Mouse (Mus musculus): Measurements from ENCODE around the gene Ndufa1. TPM values are rescaled to one million over a fixed set of nuclear protein-coding genes. Genes with fewer than 3 reads are reported as not detected.
"Not testable (repeated sequence)": the region's sequence is repeated elsewhere in the genome, so short reads cannot be mapped to it uniquely, and the experiment has no call there.

Ndufa1 gene
- polyA plus RNA-seq (2014; fragmentation: Nextera tagmentation; extraction: Ambion mirVana), result 321 and 361 TPM in 2 replicates

DNA sequence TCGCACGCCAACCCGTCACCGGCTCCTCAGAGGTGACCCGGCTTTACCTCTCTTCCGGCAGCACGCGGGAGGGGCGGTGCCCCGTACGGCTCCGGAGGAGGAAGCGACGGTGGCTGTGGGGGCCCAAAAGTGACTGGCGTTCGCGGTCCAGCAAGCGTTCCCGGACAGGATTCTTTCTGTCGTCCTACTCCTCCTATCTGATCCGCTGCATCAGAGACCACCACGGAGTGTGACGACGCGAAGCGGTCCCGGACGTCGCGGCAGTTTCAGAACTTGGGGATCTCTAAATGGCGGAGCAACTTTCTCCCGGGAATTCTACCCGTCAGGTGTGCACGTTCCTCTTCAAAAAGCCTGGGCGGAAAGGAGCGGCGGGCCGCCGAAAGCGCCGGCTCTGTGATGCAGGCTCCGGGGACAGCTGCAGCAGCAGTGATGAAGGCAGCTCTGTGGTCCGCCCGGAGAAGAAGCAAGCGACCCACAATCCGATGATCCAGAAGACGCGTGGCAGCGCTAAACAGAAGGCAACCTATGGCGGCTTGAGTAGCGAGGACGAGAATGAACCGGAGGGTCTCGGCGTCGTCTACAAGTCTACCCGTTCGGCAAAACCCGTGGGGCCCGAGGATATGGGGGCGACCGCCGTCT, at the start of gene Ndufa1, which contains the start of gene Rnf113a1:
Gene Ndufa1, minus strand, starts transcription at position 59 of the 639 bp plus-strand sequence.
Gene Rnf113a1, plus strand, starts transcription at position 141 of the 639 bp plus-strand sequence.
- WGBS, result 11% methylated on average over 63 of the region's 63 CpGs
- DNase-seq (ENCODE audit: low spot score) (peak; percentile 77), ATAC-seq (replicated peaks; ENCODE audit: low FRiP score) (peak; percentile 85)
- Histone ChIP-seq H3K4me2 (peak within 1 kb of the TSS; percentile 76), H3K27ac (ENCODE audit: low read depth, low read length) (no peak within 1 kb of the TSS), H3K4me1 (replicated peaks; ENCODE audit: control insufficient read depth, insufficient read depth, low read length) (no peaks in the 10 kb centered on the region), H3K27me3 (replicated peaks; ENCODE audit: control insufficient read depth, insufficient read depth, low read length) (no peaks in the 10 kb centered on the region), H3K36me3 (ENCODE audit: control insufficient read depth, insufficient read depth, low read length) (no peaks in the 10 kb centered on the region), H3K4me3 (ENCODE audit: low read depth, low read length) (peak within 1 kb of the TSS; percentile 65), H3K9ac (ENCODE audit: low read depth, low read length) (peak within 1 kb of the TSS; percentile 66), H3K9me3 (ENCODE audit: control insufficient read depth, low read length) (no peaks in the 10 kb centered on the region)

- not testable (repeated sequence) for H3K27me3 ChIP-seq (replicated peaks; ENCODE audit: control insufficient read depth, insufficient read depth, low read length); H3K27ac ChIP-seq (ENCODE audit: low read depth, low read length); H3K4me2 ChIP-seq; ATAC-seq (replicated peaks; ENCODE audit: low FRiP score); H3K9me3 ChIP-seq (ENCODE audit: control insufficient read depth, low read length); H3K36me3 ChIP-seq (ENCODE audit: control insufficient read depth, insufficient read depth, low read length); H3K4me1 ChIP-seq (replicated peaks; ENCODE audit: control insufficient read depth, insufficient read depth, low read length); H3K4me3 ChIP-seq (ENCODE audit: low read depth, low read length); DNase-seq (ENCODE audit: low spot score); H3K9ac ChIP-seq (ENCODE audit: low read depth, low read length)
- WGBS, result 40% methylated on average over 1 of the region's 1 CpGs
Observed at GRCm38 (mm10) chrX:37222158-37222557, 31.2 kb upstream of the Ndufa1 start, which contains the start of gene Rhox1. Rhox1 (minus strand) TSS chrX:37222258.

DNA sequence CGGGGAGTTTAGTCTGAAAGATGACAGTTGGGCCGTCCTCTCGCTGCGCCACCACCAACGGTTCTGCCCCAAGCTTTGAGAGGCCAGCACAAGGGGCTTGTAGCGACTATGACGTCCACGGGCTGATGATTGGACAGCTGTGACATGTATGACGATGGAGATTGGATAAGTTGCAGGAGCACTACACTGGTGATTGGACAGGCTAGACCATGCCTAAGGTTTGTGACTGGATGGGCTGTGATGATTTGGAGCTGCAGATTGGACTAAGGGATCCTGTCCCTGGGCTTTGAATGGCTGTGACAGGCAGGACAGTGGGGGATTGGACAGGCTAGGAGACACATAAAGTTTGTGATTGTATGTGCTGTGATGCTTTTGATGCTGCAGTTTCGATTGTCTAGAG, 20.0 kb upstream of the Ndufa1 start, which contains the start of gene Gm9:
Gene Gm9, minus strand, starts transcription at position 101 of the 400 bp plus-strand sequence.
- Histone ChIP-seq H3K9me3 (ENCODE audit: control insufficient read depth, low read length) (no peaks in the 10 kb centered on the region), H3K9ac (ENCODE audit: low read depth, low read length) (no peak within 1 kb of the TSS), H3K36me3 (ENCODE audit: control insufficient read depth, insufficient read depth, low read length) (no peaks in the 10 kb centered on the region), H3K27me3 (replicated peaks; ENCODE audit: control insufficient read depth, insufficient read depth, low read length) (no peaks in the 10 kb centered on the region), H3K4me3 (ENCODE audit: low read depth, low read length) (no peak within 1 kb of the TSS), H3K4me1 (replicated peaks; ENCODE audit: control insufficient read depth, insufficient read depth, low read length) (no peaks in the 10 kb centered on the region), H3K27ac (ENCODE audit: low read depth, low read length) (no peak within 1 kb of the TSS), H3K4me2 (no peak within 1 kb of the TSS)
- DNase-seq (ENCODE audit: low spot score) (no peak), ATAC-seq (replicated peaks; ENCODE audit: low FRiP score) (no peak)
- 80% methylated on average over 10 of the region's 10 CpGs for WGBS

DNA sequence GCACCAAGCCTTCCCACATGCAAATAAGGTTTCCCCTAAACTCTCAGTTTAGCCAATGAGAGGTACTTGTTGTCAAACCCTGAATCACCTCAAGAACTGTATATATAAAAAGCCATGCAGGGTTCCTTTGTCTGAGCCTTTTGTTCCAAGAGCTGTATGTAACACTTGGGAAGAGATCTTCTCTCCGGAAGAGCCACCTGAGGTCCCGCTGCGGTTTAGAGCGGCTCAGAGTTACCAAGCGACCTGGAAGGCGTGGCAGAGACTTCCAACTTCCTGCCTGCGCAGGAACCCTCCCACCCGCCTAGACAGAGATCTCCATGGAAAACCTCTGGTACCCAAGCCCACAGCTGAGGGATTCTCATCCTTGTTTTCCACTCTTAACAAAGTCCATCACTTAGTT, 7.7 kb upstream of the Ndufa1 start:
- no peak overlapping the region for H3K4me2 ChIP-seq
- no peaks in the 10 kb centered on the region for H3K27me3 ChIP-seq (replicated peaks; ENCODE audit: control insufficient read depth, insufficient read depth, low read length)
- no peaks in the 10 kb centered on the region for H3K9me3 ChIP-seq (ENCODE audit: control insufficient read depth, low read length)
- no peak overlapping the region for H3K4me3 ChIP-seq (ENCODE audit: low read depth, low read length)
- no peaks in the 10 kb centered on the region for H3K4me1 ChIP-seq (replicated peaks; ENCODE audit: control insufficient read depth, insufficient read depth, low read length)
- DNase-seq (ENCODE audit: low spot score), result no peak
- no peak overlapping the region for H3K27ac ChIP-seq (ENCODE audit: low read depth, low read length)
- WGBS, result 47% methylated on average over 8 of the region's 8 CpGs
- no peak overlapping the region for H3K9ac ChIP-seq (ENCODE audit: low read depth, low read length)
- no peak for ATAC-seq (replicated peaks; ENCODE audit: low FRiP score)
- no peaks in the 10 kb centered on the region for H3K36me3 ChIP-seq (ENCODE audit: control insufficient read depth, insufficient read depth, low read length)

DNA sequence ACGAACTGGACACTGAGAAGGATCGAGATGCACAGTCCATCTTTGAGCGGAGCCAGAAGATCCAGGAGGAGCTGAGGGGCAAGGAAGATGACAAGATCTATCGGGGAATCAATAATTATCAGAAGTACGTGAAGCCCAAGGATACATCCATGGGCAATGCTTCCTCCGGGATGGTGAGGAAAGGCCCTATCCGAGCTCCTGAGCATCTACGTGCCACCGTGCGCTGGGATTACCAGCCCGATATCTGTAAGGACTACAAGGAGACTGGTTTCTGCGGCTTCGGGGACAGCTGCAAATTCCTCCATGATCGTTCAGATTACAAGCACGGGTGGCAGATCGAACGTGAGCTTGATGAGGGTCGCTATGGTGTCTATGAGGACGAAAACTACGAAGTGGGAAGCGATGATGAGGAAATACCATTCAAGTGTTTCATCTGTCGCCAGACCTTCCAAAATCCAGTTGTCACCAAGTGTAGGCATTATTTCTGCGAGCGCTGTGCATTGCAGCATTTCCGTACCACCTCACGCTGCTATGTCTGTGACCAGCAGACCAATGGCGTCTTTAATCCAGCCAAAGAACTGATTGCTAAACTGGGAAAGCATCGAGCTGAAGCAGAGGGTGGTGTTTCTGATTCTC, 899 bp upstream of the Ndufa1 start:
- H3K27me3 ChIP-seq (replicated peaks; ENCODE audit: control insufficient read depth, insufficient read depth, low read length), result no peaks in the 10 kb centered on the region
- ATAC-seq (replicated peaks; ENCODE audit: low FRiP score), result no peak
- H3K27ac ChIP-seq (ENCODE audit: low read depth, low read length), result no peak overlapping the region
- 23% methylated on average over 28 of the region's 28 CpGs for WGBS
- H3K9me3 ChIP-seq (ENCODE audit: control insufficient read depth, low read length), result no peaks in the 10 kb centered on the region
- DNase-seq (ENCODE audit: low spot score), result peak; percentile 39
- H3K4me3 ChIP-seq (ENCODE audit: low read depth, low read length), result peak overlapping the region; percentile 65
- peak overlapping the region; percentile 66 for H3K9ac ChIP-seq (ENCODE audit: low read depth, low read length)
- H3K4me1 ChIP-seq (replicated peaks; ENCODE audit: control insufficient read depth, insufficient read depth, low read length), result no peaks in the 10 kb centered on the region
- H3K4me2 ChIP-seq, result peak overlapping the region; percentile 76
- H3K36me3 ChIP-seq (ENCODE audit: control insufficient read depth, insufficient read depth, low read length), result no peaks in the 10 kb centered on the region

GRCm38 (mm10) chrX:37190755-37191104, 233 bp downstream of the Ndufa1 start:
- peak; percentile 57; the same call in 1 of the 2 replicates for ATAC-seq (replicated peaks; ENCODE audit: low FRiP score)
- Histone ChIP-seq H3K4me2 (peak overlapping the region; percentile 76), H3K9me3 (ENCODE audit: control insufficient read depth, low read length) (no peaks in the 10 kb centered on the region), H3K27me3 (replicated peaks; ENCODE audit: control insufficient read depth, insufficient read depth, low read length) (no peaks in the 10 kb centered on the region), H3K27ac (ENCODE audit: low read depth, low read length) (no peak overlapping the region), H3K36me3 (ENCODE audit: control insufficient read depth, insufficient read depth, low read length) (no peaks in the 10 kb centered on the region), H3K4me1 (replicated peaks; ENCODE audit: control insufficient read depth, insufficient read depth, low read length) (no peaks in the 10 kb centered on the region), H3K4me3 (ENCODE audit: low read depth, low read length) (peak overlapping the region; percentile 65), H3K9ac (ENCODE audit: low read depth, low read length) (peak overlapping the region; percentile 66)
- 16% methylated on average over 20 of the region's 20 CpGs for WGBS
- peak; percentile 30 for DNase-seq (ENCODE audit: low spot score)

GRCm38 (mm10) chrX:37184401-37184800, 6.6 kb downstream of the Ndufa1 start:
- H3K4me2 ChIP-seq; H3K4me1 ChIP-seq (replicated peaks; ENCODE audit: control insufficient read depth, insufficient read depth, low read length); H3K27me3 ChIP-seq (replicated peaks; ENCODE audit: control insufficient read depth, insufficient read depth, low read length); H3K27ac ChIP-seq (ENCODE audit: low read depth, low read length); H3K4me3 ChIP-seq (ENCODE audit: low read depth, low read length); H3K9ac ChIP-seq (ENCODE audit: low read depth, low read length); H3K36me3 ChIP-seq (ENCODE audit: control insufficient read depth, insufficient read depth, low read length); ATAC-seq (replicated peaks; ENCODE audit: low FRiP score); H3K9me3 ChIP-seq (ENCODE audit: control insufficient read depth, low read length); DNase-seq (ENCODE audit: low spot score): not testable (repeated sequence)
- WGBS, result 53% methylated on average over 8 of the region's 8 CpGs

DNA sequence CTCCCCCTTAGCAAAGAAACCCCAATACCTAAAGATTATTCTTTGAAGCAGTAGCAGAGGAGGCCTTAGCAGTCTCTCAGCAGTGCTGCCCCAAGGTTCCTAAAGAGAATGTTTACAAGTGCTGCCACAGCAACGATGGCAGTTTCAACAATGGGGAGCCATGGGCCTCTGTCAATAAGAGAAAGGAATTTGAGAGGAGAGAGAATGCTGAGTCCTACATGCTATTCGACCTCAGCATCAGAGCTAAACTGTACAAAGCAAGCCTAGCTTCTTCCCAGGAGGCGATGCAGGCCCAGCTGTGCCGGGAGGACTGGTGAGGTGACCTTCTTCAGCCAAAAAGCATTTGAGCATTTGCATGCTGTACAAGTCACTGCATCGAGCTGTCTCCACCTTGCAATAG, 22.2 kb downstream of the Ndufa1 start, which contains the start of gene Akap14:
Gene Akap14, minus strand, starts transcription at position 101 of the 400 bp plus-strand sequence.
- Histone ChIP-seq H3K9ac (ENCODE audit: low read depth, low read length) (no peak within 1 kb of the TSS), H3K27me3 (replicated peaks; ENCODE audit: control insufficient read depth, insufficient read depth, low read length) (no peaks in the 10 kb centered on the region), H3K4me2 (no peak within 1 kb of the TSS), H3K27ac (ENCODE audit: low read depth, low read length) (no peak within 1 kb of the TSS), H3K36me3 (ENCODE audit: control insufficient read depth, insufficient read depth, low read length) (no peaks in the 10 kb centered on the region), H3K4me1 (replicated peaks; ENCODE audit: control insufficient read depth, insufficient read depth, low read length) (no peaks in the 10 kb centered on the region), H3K9me3 (ENCODE audit: control insufficient read depth, low read length) (no peaks in the 10 kb centered on the region), H3K4me3 (ENCODE audit: low read depth, low read length) (no peak within 1 kb of the TSS)
- no peak for DNase-seq (ENCODE audit: low spot score)
- no peak for ATAC-seq (replicated peaks; ENCODE audit: low FRiP score)
- WGBS, result 50% methylated on average over 5 of the region's 5 CpGs

Data from liver, embryonic 11.5 days (tissue).